Mouse (Mus musculus): ENCODE measurements around the gene Mamdc2.
A peak's percentile ranks its signal among the peaks of the same experiment; 100 is the strongest.

Gene Mamdc2

DNA sequence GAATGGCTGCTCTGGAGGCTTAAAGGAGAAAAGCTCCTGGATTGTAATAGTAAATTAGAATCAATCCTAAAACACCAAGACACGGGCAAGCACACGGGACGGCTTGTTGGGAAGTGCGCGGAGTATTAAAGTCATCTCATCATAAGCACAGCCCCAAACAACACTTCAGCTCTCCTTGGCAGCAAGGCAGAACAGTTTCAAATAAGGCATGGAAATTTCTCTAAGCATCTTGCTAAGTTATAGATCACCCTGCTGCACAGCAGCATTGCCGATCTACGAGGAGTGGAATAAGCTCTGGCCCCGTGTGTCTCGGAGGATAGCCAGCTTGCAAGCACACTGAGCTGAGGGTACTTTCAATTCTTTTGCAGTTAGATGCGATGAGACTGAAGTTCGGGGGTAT, 13.8 kb downstream of the Mamdc2 start:
- DNase-seq (ENCODE audit: low spot score): no peak

DNA sequence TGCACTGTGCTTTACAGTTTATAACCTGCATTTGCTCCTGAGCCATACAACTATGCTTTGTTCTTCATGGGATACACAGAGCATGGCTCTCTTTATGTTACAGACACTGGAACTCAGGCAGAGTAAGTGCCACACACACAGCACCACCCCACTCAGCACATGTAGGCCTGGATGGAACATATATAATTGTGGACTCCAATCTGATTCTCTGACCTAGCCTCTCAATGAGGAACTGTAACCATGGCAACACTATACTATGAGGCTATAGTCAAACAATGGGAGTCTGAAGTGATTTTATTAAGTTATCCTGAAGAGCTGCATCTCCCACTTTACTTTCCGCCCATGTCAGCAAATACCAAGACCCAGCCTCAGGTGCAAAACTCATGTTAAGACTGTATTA, 30.6 kb downstream of the Mamdc2 start:
- no peak for DNase-seq (ENCODE audit: low spot score)

DNA sequence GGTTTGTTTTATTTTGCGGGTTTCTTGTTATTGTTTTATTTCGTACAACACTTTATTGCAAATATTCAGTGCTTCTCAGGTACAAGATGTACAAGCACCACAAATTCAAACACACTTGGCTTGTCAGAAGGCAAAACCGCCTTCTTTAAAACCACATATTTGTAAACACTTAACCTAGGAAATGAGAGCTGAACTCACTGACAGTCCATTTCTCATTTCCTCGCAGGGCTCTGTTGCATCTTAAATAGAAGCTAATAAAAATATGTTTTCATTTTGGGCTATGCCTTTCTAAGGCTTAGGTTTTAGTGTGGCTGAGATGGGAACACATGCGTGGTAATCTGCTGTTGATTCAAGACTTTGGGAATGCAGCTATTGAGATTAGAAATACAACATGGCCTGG, 37.4 kb downstream of the Mamdc2 start:
- no peak for DNase-seq (ENCODE audit: low spot score)

DNA sequence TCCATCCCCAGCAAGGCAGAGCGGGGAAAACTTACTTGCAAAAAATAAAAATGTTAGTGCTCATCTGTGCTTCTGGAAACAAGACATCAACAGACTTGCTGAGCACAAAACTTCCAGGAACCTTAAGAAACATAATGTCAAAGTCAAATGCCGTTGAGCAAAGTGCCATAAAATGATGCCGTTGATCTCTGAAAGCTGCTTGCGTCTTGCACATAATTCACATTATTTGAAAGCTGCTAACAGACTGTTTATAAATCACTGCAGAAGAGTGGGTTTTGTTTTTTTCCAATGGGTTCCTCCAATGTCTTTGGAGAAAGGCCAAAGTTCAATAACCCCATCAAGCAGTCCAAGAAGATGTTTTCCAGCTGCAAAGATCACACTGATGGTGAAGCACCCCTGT, 37.9 kb downstream of the Mamdc2 start:
- DNase-seq (ENCODE audit: low spot score): no peak

DNA sequence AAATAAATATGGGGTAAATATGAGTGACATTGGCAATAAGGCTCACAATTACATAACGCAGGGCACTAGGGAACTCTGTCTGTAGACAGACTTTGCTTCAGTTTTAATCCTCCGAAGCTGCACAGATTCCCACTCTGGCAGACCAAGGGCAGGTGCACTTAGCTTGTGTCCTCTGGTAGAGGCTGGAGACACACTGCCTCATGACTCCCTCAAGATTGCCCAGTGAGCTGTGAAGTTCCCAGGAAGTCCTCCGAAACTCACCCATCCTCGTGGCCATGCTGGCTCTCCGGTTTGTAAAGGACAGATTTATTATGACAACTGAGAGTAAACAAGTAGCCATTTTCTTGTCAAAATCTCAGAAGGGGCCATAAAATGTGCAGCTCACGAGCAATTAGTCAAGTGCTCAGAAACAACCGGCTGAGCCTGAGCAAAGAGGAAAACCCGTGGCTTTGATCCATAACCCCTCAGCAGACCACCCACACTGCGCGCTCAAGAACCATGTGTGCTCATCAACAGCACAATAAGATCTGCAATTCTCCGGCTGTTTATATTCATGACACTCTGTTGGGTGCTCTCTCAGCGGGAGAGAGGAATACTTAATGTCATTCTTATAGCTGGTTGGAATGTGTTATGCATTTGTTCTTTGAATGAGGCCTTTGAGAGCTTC, 46.6 kb downstream of the Mamdc2 start:
- peak; percentile 9 for DNase-seq (ENCODE audit: low spot score)

DNA sequence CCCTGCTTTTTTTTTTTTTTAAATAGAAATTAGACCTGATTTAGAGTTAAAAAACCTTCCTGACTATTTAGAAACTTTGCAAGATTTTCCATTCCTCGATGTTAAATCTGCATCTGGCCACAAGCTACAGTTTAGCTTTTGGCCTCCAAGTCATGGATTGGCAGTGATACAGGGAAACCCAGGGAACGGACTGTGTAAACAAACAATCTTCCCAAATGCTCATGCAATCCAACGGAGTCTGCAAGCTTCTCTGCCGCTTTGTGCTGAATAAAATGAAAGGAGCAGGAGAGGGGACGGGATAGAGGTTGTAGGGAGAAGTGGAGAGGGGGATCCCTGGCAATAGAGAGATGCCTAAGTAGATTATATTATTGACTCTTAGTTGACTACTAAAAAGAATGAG, 47.8 kb downstream of the Mamdc2 start:
- peak; percentile 13 for DNase-seq (ENCODE audit: low spot score)

DNA sequence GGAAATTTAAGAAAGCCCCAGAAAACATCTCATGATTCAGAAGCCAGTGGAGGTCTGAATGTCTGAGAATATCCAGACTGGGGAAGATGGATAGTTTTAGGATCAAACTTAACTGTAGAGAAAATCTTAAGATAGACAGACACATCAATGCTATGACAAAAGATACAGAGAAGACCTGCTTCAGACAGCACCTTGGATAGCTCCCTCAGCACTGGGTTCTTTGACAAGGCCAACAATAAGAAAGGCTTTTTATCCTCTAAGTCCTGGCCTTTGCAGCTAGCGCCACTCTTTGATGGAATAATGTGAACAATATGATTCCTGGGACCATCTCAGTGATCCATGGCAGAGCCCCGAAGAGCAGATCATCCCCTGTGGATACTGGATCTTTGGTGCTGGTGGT, 52.3 kb downstream of the Mamdc2 start:
- no peak for DNase-seq (ENCODE audit: low spot score)

DNA sequence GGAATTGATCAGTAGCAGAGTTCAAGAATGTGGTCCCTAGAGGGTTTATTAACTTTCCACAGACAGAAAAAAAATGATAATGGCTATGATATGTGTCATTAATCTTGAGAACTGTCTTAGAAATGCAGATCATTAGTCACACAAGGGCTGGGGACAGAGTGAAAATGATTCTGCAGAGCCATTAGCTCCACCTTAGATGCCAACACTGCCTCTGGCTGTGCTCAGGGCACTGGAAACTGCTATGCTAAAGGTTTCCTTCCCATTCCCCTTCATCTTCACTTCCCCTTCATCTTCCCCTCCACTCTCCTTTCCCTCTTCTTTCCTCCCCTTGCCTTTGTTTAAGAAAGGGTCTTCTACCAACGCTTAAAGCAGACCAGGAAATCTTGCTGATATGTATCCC, 53.6 kb downstream of the Mamdc2 start:
- no peak for DNase-seq (ENCODE audit: low spot score)

DNA sequence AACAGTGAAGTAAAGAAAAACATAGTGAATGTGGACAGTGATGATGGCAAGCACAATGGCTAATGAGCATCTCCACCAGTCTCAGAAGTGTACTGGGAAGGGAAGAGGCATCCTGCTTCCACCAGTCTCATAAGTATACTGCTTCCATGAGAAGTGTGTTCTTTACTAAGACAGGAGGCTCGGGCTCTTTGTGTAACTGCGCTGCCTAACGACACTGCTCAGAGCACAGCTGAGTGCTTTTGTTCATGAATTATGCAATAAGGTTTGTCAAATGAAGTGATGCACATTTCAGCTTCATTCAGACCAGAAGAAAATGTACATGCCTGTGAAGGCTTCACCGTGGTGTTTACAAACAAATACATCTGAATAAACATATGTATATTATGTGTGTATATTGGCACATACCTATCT, 59.4 kb downstream of the Mamdc2 start:
- DNase-seq (ENCODE audit: low spot score): no peak

DNA sequence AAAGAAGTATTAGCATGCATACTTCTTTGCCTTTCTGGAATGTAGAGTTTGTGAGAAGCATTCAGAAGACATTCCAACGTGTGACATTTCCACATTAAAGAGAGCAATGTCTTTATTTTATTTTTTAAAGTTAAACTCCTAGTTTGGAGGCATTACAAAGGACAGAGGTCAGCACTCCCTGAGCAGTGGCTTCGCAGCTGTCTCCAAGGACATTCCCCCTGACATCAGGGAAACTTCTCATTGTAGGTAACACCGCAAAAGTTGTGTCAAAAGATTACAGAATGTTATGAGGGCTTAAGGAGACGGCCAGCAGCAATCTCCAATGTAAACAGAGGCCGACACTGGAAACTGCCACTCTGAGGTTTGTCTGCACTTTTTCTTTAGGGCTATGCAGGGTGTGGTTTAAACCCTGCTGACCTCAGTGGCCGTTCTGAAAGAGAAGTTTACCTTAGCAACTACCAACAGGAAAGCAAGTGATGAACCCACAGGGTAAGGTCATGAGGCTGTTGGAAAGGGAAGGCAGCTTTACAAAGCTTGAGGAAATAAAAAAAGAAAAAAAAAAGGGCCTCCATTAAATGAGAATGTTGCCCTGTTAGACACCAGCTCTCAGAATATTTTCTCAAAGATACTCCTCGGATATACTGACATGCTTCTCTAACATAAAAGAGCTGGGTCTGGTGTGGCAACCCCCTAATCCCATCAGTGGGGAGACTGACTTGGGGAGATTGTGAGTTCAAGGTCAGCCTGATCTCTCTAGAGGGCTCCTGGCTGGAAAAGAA, 60.0 kb downstream of the Mamdc2 start:
- DNase-seq (ENCODE audit: low spot score): no peak

DNA sequence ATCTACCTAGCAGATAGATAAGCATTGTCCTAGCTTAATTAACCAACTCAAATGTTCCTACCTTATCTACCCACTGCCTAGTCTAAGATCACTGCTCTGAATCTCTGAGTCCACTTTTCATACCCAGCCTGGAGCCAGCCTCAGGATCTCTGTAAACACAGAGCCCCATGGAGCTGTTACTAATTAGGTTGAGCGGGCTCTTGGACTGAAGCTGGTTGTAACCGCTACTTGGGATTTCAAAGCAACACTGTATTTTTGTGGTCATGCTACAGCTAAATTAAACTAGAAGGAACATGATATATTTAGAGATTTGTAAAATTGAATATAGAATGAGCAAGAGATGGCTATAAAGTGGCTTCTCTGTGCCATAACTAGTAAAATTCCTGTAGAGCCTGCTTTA, 65.8 kb downstream of the Mamdc2 start:
- DNase-seq (ENCODE audit: low spot score): no peak

DNA sequence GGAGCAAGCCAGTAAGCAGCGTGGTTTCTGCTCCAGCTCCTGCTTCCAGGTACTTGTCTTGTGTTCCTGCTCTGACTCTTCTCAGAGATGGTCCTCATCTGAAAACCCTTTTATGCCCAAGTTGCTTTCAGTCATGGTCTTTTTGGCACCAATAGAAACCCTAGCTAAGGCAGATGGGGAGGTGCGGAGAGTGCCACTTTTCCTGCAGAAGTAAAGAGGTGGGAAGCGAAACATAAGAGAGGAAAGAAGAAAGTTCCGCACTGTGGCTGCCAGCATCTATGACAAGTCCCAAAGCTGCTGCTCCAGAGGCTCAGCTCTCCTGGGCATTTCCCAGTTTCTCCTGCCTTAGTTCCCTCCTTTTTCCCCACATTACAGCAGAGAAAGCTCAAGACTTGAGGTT, 67.3 kb downstream of the Mamdc2 start:
- DNase-seq (ENCODE audit: low spot score): no peak

DNA sequence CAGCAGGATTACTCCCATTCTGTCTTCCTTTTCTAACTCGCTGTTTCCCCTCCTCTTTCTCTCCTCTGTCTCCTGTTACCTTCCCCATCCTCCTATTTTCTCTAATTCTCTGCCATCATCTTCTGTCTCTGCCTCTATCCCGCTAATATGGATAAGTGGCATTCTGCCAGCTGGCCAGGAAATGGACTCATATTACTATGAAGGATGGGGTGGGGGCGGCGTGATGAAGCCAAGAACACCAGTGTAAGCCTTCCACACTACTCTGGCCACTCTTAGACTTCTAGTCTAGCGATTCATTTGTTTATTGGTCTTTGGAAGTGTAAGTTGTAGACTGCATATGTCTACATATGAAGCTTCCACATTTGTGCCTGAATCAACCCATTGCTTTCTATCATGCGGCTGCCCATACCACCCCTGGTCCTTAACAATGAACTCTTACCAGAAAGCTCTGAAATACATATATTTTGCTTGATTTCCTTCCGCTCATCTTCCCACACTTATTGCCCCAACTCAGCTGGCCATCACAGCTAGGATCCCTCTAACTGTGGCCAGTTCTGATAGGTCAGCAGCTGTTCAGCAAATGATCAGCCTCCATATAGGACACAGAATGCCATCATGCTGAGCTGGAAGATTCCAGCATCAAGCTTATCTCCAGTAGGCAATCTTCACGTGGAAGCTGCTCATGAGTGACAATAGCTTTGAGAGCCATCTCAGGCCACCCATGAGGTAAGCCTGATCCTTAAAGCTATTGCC, 68.3 kb downstream of the Mamdc2 start:
- DNase-seq (ENCODE audit: low spot score): no peak

DNA sequence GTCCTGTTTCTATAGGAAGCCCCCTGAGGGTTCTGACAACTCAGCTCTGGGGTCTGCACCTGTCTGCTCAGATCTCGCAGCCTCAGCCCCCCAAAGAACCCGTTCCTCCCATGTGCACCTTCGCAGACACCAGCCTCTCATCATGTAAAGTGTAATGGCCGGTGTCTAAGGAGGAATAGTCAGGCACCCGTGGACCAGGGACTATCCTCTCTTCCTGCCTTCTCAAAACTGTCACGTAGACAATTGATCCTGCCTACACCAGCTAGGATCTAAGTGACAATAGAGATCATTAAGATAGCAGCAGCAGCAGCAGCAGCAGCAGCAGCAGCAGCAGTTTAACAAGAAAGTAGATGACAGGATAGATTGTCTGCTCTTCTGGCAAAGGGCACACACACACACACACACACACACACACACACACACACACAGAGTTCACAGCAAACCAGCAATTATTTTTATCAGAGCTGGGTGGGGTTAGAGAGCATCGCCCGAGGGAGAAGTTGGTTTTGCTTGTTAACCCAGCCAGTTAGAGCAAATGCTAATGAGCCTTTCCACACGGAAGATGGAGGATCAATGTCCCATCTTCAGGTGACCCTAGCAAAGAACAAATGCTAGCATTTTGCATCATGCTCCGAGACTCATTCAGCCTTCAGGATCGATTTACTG, 71.6 kb downstream of the Mamdc2 start:
- no peak for DNase-seq (ENCODE audit: low spot score)

DNA sequence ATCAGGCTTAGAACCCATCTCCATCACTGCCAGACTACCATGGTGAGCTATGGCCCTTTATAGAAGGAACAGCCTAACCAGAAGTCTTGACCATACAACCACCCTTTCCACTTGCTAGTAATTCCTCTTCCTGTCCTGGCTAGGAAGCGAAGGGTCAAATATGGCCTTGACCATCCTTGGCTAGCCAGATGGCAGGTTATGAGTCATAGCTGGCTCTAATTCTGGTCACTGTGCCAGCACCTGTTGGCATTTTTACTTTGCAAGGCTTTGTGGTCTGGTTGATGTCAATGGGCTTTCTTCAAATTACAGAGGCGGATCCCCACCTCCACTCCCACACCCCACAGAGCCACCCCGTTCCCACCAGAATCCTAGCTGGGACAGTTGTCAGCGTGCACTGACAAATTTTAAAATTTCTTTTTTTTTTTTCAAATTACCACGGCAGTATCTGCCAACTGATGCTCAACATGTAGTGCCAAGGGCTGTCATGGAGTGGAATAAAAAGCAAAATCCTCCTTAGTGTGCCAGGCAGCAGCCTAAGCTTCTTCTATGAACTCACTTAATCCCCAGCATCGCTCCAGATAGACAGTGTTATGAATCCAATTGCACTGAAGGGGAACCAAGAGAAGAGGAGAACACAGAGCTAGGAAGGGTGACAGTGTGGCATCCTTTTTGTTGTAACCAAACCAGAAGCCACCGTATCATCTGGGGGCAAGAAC, 73.1 kb downstream of the Mamdc2 start:
- no peak for DNase-seq (ENCODE audit: low spot score)

DNA sequence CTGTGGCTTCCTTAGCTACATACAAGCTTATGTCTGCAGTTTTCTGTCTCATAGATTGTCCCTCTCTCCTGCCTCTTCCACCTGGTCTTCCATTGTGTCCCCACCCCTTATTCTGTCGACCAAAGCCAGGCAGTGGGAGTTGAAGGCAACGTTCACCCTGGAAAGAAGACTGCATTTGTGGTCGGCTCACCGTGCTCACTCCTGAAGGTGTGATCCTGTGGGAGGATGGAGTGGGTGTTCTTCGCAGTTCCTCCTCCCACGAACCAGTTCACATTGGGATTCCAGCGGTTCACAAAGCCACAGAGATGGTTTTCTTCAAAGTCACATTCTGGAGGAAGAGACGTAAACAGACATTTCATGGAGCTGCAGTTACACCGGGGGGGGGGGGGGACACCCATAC, 74.5 kb downstream of the Mamdc2 start:
- DNase-seq (ENCODE audit: low spot score): no peak

DNA sequence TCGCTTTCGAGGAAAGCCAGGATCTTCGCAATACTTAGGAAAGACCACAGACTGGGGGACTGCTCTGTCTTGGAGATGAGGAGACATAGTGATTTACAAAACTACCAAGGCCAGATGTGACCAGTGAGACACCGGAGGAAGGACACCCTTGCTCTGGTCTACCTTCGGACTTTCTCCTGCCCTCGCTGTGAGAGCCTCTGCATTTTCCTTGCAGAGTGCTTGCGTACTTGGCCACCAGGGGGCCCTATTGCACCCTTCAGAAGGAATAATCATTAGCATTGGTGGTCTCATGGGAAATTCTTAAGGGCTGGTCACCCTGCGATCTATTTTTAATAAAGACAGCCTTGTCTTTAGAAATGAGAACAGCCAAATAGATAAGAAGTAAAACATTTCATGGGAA, 75.0 kb downstream of the Mamdc2 start:
- DNase-seq (ENCODE audit: low spot score): peak; percentile 78

DNA sequence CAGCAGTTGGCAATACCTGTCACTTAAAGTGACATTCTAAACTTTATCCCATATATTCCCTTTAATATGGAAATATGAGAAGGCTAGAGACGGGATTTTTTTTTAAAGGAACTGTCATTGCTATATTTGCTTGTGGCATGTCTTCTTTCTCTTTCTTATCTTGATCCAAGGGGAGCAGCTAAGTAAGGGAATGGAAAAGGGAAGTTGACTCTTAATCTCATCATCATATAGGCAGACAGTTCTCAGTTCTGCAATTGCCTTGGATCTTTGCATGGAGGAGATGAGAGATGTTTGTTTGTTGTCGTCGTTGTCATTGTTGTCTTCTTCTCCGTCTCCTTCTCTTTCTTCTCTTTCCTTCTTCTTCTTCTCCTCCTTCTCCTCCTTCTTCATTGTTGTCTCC, 79.0 kb downstream of the Mamdc2 start:
- no peak for DNase-seq (ENCODE audit: low spot score)

DNA sequence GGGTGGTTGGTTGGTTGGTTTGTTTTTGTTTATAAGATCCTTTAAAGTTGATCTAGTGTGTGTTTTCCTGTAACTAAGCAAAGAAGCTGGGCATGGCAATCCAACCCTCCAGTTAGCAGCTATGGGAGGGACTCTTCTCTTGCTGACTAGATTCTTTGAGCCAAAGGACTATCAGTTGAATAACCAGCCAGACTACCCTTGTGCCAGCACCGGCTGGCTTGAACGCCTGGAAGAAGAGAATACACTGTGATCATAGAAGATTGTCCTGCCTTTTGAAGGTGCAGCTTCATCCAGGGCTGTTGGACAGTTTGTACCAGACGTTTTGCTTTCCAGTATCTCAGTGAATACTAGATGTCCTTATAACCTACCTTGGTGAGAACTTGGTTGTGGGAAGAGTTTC, 86.2 kb downstream of the Mamdc2 start:
- no peak for DNase-seq (ENCODE audit: low spot score)

DNA sequence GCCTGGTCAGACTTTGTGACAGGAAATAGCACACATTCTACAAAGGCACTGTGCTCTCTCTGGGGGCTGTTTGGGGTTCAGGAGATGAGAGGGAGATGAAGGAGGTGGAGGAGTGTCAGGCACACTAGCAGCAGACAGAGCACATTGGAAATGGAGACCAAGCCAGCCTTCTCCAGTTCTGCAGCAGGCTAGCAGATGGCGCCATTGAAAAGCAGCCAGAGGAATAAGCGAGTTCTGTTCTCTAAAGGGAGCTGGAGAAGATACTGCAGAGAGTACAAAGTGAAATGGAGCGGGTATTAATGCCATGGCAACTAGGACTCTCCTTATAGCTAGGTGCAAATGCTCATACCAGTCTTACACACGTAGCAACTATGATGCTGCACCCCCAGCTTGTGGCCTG, 87.1 kb downstream of the Mamdc2 start:
- DNase-seq (ENCODE audit: low spot score): peak; percentile 90

DNA sequence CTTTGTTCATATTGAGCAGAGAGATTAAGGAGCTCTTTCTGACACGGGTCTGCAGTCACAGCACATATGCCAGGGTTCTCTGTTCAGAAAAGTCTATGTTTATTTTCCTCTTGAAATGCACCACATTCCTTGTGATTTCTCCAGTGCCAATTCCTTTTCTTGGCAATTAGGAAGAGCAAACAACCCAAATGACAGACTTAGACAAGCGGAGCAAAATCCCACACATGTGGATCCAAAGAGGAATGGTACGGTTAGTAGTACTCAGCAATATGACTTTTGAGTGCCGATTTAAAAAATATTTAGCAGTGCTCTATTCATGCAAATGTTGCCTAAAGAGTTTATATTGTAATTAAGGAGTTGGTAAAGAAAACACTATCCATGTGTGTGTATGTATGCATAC, 87.7 kb downstream of the Mamdc2 start:
- peak; percentile 15 for DNase-seq (ENCODE audit: low spot score)

DNA sequence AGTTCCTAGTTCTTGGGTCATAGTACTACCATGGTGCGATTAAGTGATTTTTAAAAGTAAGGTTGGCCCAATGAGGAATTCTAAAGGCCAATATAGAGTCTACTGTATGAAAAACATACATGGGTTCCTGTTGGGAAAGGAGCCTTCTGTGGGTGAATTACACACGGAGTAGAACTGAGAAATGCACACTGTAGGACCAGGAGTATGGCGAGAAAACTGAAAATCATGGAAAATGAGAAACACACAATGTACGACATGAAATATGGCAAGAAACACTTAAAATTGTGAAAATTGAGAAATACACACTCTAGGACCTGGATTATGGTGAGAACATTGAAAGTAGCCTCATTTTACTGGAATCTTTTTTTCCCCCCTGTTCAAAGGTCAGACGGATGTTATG, 91.0 kb downstream of the Mamdc2 start:
- DNase-seq (ENCODE audit: low spot score): no peak
